Mouse (Mus musculus): ENCODE measurements at regions not wholly inside any gene's neighbourhood (a gene's known extent, or its start where the extent isn't known, plus 50 kb on each side); places are given as distances from the start of the nearest gene placed in this dataset.

GRCm38 (mm10) chr7:113441906-113442305 is 53.5 kb upstream of the Pth start:
- in situ Hi-C loops (cut with MboI, MseI): loop anchor here (5.0 kb wide), 1 partner anchor 65 kb away; no protein-coding TSS in a partner anchor

- in situ Hi-C loops (cut with MboI, MseI): loop anchor here (5.0 kb wide), 1 partner anchor 66 kb away; no protein-coding TSS in a partner anchor
These were observed 55.2 kb upstream of the Pth start for GRCm38 (mm10) chr7:113443566-113443965.

GRCm38 (mm10) chr7:113444991-113445390 is 56.6 kb upstream of the Pth start:
- in situ Hi-C loops (cut with MboI, MseI): loop anchor here (5.0 kb wide), 1 partner anchor 68 kb away; no protein-coding TSS in a partner anchor

- in situ Hi-C loops (cut with MboI, MseI): no loop called here
These were observed 53.2 kb upstream of the Far1 start for GRCm38 (mm10) chr7:113460406-113460805.

- in situ Hi-C loops (cut with MboI, MseI): no loop called here
These were observed 51.3 kb upstream of the Far1 start for GRCm38 (mm10) chr7:113462286-113462685.

Data from T-helper 2 cell (primary cell).